Mouse (Mus musculus): ENCODE measurements at regions not wholly inside any gene's neighbourhood (a gene's known extent, or its start where the extent isn't known, plus 50 kb on each side); places are given as distances from the start of the nearest gene placed in this dataset.

DNA sequence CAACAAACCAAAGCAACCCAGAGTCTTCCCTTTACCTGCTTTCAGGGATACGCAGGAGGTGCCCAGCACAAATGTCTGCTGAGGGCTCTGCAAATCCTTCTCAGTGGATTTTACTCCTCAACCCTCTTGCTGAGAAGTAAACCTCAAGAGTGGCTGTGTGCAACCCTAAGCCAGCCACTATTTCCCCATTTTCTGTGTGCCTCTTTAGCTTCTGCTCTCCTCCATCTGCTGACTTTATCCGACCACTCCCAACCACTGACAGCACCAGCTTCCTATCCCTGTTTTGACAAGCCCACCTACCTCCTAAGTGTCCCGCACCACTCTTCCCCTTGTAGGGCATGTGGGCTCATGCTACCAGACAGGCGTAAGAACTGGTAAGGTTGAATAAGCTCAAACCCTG is 56.5 kb upstream of the Serbp1 start:
- TF ChIP-seq POLR2A (IDR thresholded peaks at IDR 0.05; ENCODE audit: insufficient read depth, low read length) (no peak), CTCF (IDR thresholded peaks at IDR 0.05; ENCODE audit: low read depth, low read length) (no peak)

All from ES-Bruce4 (cell line).